Mouse (Mus musculus) intestine, postnatal 0 days (tissue): Measurements from ENCODE around the gene Gm47995. TPM values are rescaled to one million over a fixed set of nuclear protein-coding genes. Genes with fewer than 3 reads are reported as not detected.
"Not testable (repeated sequence)": the region's sequence is repeated elsewhere in the genome, so short reads cannot be mapped to it uniquely, and the experiment has no call there.

Experiments
- ATAC-seq: fragments of 200-750 bp; cut with Nextera tagmentation; 2 replicates; pipeline ENCODE4 v1.8.0; 2017; ENCODE audit warnings: mild to moderate bottlenecking, moderate TSS enrichment, moderate library complexity
- H3K27ac ChIP-seq: fragments of 300-500 bp; sonication (generic); 2 replicates; pipeline ENCODE4 v1.5.1; 2014; ENCODE audit warnings: mild to moderate bottlenecking, low read depth, low read length, moderate library complexity
- H3K27me3 ChIP-seq: fragments of 300-500 bp; sonication (generic); replicated peaks from 2 replicates; pipeline ENCODE4 v1.6.1; 2014; ENCODE audit warnings: low read length, mixed read lengths; ENCODE audit not compliant: control insufficient read depth, insufficient read depth
- H3K36me3 ChIP-seq: fragments of 300-500 bp; sonication (generic); 2 replicates; pipeline ENCODE4 v1.6.1; 2014; ENCODE audit warnings: mild to moderate bottlenecking, moderate library complexity; ENCODE audit not compliant: control insufficient read depth, insufficient read depth
- H3K4me1 ChIP-seq: fragments of 300-500 bp; sonication (generic); replicated peaks from 2 replicates; pipeline ENCODE4 v1.6.1; 2014; ENCODE audit warnings: antibody characterized with exemption, low read length, mixed read lengths; ENCODE audit not compliant: control insufficient read depth, insufficient read depth
- H3K4me2 ChIP-seq: fragments of 300-500 bp; sonication (generic); replicated peaks from 2 replicates; pipeline ENCODE4 v1.6.1; 2014; ENCODE audit warnings: low read depth, mild to moderate bottlenecking, moderate library complexity
- H3K4me3 ChIP-seq: fragments of 300-500 bp; sonication (generic); 2 replicates; pipeline ENCODE4 v1.5.1; 2014; ENCODE audit warnings: low read depth, low read length
- H3K9ac ChIP-seq: fragments of 300-500 bp; sonication (generic); 2 replicates; pipeline ENCODE4 v1.6.1; 2014; ENCODE audit warnings: mild to moderate bottlenecking, low read depth, low read length
- H3K9me3 ChIP-seq: fragments of 300-500 bp; sonication (generic); 2 replicates; pipeline ENCODE4 v1.6.1; 2016; ENCODE audit warnings: mixed run types; ENCODE audit not compliant: control insufficient read depth
- CTCF ChIP-seq: sonication (generic); IDR thresholded peaks from 2 replicates; pipeline ENCODE4 v1.5.1; 2016; ENCODE audit warnings: low read depth, mild to moderate bottlenecking, control low read depth, antibody characterized with exemption, moderate library complexity
- WGBS: fragments of 180-500 bp; shearing (Covaris S2); extraction: QIAGEN DNeasy Blood & Tissue Kit; methylation state at CpG from one replicate; pipeline ENCODE4 v1.1.7; 2014; 5-methylcytosine and 5-hydroxymethylcytosine counted together
- polyA plus RNA-seq: library from polyadenylated mRNA; unstranded; fragments of >200 nt; fragmentation: Nextera tagmentation; extraction: Ambion mirVana; gene quantifications from 2 replicates; pipeline ENCODE4 v1.2.1, GENCODE M21; 2015

The Gm47995 gene
- polyA plus RNA-seq, 1 experiment from 2014 or later: not detected

DNA sequence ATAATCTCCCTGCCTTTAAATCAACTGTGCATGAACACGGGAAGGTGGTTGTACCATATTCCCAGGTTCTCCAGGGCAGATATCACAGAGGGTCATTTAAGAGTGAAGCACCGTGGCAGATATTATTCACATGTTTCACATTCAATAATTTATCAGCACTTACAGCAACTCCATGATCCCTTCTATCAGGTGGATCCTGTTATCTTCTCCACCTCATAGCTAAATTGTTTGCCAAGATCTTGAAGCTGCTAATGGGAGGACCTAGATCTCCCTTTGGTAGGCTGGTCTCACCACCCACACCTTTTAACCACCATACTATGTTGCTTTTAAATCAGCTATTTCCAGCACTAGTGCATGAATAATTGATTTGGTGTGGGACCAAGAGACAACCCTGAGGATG is 18.1 kb upstream of the Gm47995 start:
- Histone ChIP-seq H3K36me3 (no peaks in the 10 kb centered on the region), H3K4me1 (no peaks in the 10 kb centered on the region; the same call in 1 of the 2 replicates), H3K9ac (no peak overlapping the region), H3K27ac (no peak overlapping the region), H3K4me3 (no peak overlapping the region), H3K9me3 (no peaks in the 10 kb centered on the region), H3K4me2 (no peak overlapping the region), H3K27me3 (no peaks in the 10 kb centered on the region)
- TF ChIP-seq CTCF: no peak
- ATAC-seq: no peak
- 57% methylated on average over 2 of the region's 2 CpGs for WGBS

DNA sequence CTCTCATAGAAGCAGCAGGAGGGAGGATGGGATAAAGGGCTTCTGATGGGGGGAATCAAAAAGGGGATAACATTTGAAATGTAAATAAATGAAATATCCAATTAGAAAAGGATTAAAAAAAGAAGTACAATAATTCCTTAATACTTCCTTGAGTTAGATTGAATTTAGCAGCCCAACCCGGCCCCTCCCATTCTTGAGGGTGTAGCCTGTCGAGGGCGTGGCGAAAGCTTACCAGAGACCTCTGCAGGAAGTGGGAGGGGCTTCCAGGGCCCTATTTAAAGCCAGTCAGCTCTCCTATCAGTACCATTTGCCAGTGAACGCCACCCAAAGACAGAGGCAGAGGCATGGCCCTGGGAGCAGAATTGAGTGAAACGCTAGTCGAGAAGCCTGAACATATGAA is 16.0 kb upstream of the Gm47995 start, which contains the start of gene Gm47985:
Gene Gm47985, plus strand, starts transcription at position 272 of the 400 bp plus-strand sequence.
- ATAC-seq, H3K9me3 ChIP-seq, H3K4me2 ChIP-seq, H3K36me3 ChIP-seq, H3K27ac ChIP-seq, H3K27me3 ChIP-seq, H3K4me1 ChIP-seq, H3K9ac ChIP-seq, H3K4me3 ChIP-seq: not testable (repeated sequence)
- no CpG with 5 or more reads among the region's 7 CpGs for WGBS

DNA sequence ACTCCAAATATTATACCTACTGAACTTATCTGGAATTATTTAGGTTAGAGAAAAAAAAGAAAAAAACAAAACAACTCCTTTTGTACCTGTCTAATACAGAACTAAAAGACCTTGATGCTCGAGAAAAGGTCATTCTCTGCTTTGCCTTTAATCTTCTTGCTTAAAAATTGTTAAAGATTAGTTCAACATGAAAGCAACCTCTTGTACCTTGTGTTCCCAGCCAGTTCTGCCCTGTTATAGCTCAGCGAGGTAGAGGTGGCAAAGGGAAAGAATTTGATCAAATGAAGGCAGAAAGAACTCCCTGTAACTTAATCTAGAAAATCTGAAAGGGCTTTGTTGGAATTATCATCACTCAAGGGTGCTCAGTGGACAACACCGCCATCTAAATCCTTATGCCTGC is 12.1 kb upstream of the Gm47995 start:
- not testable (repeated sequence) for ATAC-seq, H3K27ac ChIP-seq, H3K4me3 ChIP-seq, H3K9me3 ChIP-seq, H3K4me1 ChIP-seq, H3K9ac ChIP-seq, H3K4me2 ChIP-seq, H3K36me3 ChIP-seq, H3K27me3 ChIP-seq
- 83% methylated on average over 3 of the region's 3 CpGs for WGBS

DNA sequence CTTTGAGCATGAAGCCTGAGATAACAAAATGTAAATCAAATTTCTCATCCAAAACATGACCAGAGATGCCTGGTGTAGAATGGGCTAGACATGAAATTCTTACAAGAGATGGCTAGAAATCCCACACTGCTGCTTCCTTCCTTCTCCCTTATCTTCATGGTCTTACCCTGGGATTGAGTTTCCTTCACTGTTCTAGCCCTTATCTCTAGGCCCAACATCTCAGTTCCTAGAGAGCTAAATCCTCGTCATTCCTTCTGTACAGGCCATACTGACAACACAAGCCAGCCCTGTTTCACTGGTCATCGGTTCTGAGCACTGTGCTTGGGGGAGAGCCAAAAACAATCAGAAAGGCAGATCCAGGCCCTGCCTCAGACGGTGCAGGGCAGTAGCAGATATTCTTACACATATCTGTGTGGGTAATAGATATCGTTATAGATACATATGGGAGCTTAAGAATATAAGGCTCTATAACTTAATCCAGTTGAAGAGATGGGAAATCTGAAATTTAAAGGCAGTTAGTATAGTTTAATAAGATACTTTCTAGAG is 11.3 kb upstream of the Gm47995 start:
- H3K27ac ChIP-seq, H3K36me3 ChIP-seq, H3K9ac ChIP-seq, H3K4me2 ChIP-seq, H3K4me1 ChIP-seq, H3K27me3 ChIP-seq, H3K4me3 ChIP-seq, ATAC-seq, H3K9me3 ChIP-seq: not testable (repeated sequence)
- WGBS: 79% methylated on average over 4 of the region's 4 CpGs

DNA sequence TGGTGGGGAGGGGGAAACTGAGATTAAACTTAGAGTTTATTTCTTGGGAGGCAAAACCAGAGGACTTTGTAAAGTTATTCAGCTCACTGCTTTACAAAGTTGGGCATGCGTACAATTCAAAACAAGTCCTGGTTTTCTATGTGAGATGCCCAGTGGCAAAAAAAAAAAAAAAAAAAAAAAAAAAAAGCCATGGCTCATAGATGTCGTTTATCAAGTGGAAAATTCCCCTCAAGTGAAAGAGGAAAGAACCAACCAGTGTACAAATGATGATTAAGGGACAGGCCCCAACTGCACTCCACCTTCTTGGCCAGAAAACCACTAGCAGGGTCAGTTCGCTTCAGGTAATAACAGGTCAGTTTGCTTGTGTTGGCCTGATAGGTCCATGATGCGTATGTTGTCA is 9.8 kb upstream of the Gm47995 start:
- 85% methylated on average over 4 of the region's 4 CpGs for WGBS
- H3K4me2 ChIP-seq: no peak overlapping the region

DNA sequence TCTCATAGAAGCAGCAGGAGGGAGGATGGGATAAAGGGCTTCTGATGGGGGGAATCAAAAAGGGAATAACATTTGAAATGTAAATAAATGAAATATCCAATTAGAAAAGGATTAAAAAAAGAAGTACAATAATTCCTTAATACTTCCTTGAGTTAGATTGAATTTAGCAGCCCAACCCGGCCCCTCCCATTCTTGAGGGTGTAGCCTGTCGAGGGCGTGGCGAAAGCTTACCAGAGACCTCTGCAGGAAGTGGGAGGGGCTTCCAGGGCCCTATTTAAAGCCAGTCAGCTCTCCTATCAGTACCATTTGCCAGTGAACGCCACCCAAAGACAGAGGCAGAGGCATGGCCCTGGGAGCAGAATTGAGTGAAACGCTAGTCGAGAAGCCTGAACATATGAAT is 6.2 kb upstream of the Gm47995 start, which contains the start of gene Gm8947:
Gene Gm8947, plus strand, starts transcription at position 302 of the 400 bp plus-strand sequence.
- not testable (repeated sequence) for H3K27ac ChIP-seq, H3K4me3 ChIP-seq, H3K36me3 ChIP-seq, H3K9ac ChIP-seq, H3K9me3 ChIP-seq, H3K4me1 ChIP-seq, H3K27me3 ChIP-seq, H3K4me2 ChIP-seq, ATAC-seq
- WGBS: no CpG with 5 or more reads among the region's 7 CpGs

More for the DNA sequence above, 9.8 kb upstream of the Gm47995 start:
- no peak; the same call in 1 of the 2 replicates for ATAC-seq
- H3K27me3 ChIP-seq: no peaks in the 10 kb centered on the region
- no peaks in the 10 kb centered on the region for H3K4me1 ChIP-seq
- no peak for TF ChIP-seq CTCF
- H3K9me3 ChIP-seq: no peaks in the 10 kb centered on the region
- no peak overlapping the region for H3K4me3 ChIP-seq
- H3K36me3 ChIP-seq: no peaks in the 10 kb centered on the region
- no peak overlapping the region for H3K9ac ChIP-seq
- H3K27ac ChIP-seq: no peak overlapping the region

DNA sequence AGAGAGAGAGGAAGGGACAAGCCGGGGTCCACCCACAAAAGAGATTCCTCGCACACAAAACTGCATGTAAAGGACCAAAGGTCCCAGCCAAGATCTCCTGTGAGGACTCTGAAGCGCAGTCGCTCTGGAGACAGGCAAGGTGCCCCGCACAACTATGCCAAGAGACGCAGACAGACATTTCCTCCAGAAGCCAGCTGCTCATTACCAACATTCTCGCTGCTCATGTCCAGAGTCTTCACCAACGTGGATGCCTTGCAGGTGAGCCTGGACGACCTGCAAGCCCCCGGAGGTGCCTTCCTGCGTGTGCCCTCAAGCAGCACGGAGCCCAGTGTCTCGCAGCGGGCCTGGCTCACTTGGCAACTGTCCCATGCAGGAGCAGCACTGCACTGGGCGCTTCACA is 5.5 kb upstream of the Gm47995 start:
- H3K9me3 ChIP-seq, H3K36me3 ChIP-seq, H3K4me3 ChIP-seq, ATAC-seq, H3K27me3 ChIP-seq, H3K4me1 ChIP-seq, H3K9ac ChIP-seq, H3K27ac ChIP-seq, H3K4me2 ChIP-seq: not testable (repeated sequence)
- WGBS: 95% methylated on average over 14 of the region's 15 CpGs

DNA sequence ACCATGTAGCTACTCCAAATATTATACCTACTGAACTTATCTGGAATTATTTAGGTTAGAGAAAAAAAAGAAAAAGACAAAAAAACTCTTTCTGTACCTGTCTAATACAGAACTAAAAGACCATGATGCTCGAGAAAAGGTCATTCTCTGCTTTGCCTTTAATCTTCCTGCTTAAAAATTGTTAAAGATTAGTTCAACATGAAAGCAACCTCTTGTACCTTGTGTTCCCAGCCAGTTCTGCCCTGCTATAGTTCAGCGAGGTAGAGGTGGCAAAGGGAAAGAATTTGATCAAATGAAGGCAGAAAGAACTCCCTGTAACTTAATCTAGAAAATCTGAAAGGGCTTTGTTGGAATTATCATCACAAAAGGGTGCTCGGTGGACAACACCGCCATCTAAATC is 2.3 kb upstream of the Gm47995 start:
- H3K27ac ChIP-seq, H3K27me3 ChIP-seq, H3K36me3 ChIP-seq, H3K4me1 ChIP-seq, H3K9me3 ChIP-seq, ATAC-seq, H3K4me2 ChIP-seq, H3K4me3 ChIP-seq, H3K9ac ChIP-seq: not testable (repeated sequence)
- 72% methylated on average over 4 of the region's 4 CpGs for WGBS

DNA sequence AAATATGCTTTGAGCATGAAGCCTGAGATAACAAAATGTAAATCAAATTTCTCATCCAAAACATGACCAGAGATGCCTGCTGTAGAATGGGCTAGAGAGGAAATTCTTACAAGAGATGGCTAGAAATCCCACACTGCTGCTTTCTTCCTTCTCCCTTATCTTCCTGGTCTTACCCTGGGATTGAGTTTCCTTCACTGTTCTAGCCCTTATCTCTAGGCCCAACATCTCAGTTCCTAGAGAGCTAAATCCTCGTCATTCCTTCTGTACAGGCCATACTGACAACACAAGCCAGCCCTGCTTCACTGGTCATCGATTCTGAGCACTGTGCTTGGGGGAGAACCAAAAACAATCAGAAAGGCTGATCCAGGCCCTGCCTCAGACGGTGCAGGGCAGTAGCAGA is 1.6 kb upstream of the Gm47995 start:
- not testable (repeated sequence) for H3K36me3 ChIP-seq, H3K9me3 ChIP-seq, H3K4me2 ChIP-seq, H3K4me3 ChIP-seq, H3K9ac ChIP-seq, H3K27me3 ChIP-seq, H3K4me1 ChIP-seq, H3K27ac ChIP-seq, ATAC-seq
- WGBS: 80% methylated on average over 3 of the region's 3 CpGs

DNA sequence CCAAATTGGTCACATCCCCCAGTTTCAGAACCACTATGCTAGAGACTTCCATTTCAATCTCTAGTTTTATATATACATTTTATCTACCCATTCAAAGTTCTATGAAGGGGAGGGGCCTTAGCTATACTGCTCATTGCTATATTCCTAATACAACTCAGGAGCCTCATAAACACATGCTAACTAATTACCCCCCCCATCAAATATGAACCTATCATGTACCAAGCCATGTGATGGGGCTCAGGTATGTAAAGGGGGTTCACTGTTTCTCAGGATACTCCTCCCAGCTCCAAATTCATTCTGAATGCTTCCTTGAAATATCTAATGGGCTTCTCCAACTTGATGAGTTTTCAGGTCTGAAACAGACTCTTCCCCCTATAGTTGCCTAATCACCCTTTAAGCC is 2.4 kb downstream of the Gm47995 start:
- not testable (repeated sequence) for H3K4me3 ChIP-seq, H3K27ac ChIP-seq, H3K9me3 ChIP-seq, H3K36me3 ChIP-seq, H3K4me2 ChIP-seq, H3K27me3 ChIP-seq, H3K4me1 ChIP-seq, H3K9ac ChIP-seq, ATAC-seq
